Mouse (Mus musculus): ENCODE measurements around the gene Cdc42bpa.
"Not testable (repeated sequence)": the region's sequence is repeated elsewhere in the genome, so short reads cannot be mapped to it uniquely, and the experiment has no call there.

Gene Cdc42bpa

DNA sequence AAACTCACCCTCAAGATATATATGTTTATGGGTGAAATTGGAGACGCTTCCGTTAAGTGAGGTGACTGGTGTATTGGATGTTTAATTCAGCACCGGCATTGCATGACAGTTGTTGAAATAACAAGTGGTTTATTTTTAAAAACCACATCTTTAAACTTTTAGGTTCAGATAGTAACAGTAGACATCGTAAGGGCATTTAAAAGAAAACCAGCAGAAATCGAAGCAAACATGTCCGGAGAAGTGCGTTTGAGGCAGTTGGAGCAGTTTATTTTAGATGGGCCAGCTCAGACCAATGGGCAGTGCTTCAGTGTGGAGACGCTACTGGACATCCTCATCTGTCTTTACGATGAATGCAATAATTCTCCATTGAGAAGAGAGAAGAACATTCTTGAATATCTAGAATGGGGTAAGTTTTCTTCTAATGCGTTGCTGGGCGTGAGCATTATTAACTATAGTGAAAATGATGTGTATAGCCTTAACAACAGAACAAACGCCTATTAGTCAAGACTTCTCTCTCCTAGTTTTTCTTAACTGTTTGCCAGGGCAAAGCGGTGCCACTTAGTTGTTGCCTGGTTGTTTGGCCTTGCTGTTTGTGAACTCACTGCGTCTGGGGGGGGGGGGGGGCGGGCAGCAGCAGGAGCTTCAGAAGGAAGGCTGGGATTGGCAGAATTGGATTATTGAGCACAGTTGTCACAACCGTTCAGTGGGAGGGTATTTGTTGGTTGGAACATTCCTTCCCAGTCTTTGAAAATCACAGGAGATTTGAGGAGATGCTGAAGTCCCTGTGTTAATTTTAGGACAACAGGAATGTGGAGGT, 818 bp downstream of the Cdc42bpa start:
- DNase-seq (ENCODE audit: low spot score in 2 of 2): no peak

DNA sequence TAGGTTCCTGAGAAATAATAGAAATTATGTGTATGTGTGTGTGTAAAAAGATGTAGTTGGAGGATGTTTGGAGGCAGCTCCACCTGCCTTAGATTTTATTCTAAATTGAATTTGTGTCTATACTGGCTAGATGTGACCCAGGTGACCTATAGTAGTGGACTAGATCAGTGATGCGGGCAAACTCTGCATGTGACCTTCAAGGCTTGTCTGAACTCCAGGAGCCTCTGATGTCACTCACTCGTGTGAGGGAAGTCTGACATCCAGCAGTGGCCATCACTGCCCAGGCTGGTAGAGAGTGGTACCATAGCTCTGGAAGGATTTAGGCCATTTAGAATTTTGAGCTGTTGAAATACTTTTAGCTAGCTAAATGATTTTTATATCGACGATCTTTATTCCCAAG, 1.5 kb downstream of the Cdc42bpa start:
- DNase-seq (ENCODE audit: low spot score in 2 of 2): no peak

DNA sequence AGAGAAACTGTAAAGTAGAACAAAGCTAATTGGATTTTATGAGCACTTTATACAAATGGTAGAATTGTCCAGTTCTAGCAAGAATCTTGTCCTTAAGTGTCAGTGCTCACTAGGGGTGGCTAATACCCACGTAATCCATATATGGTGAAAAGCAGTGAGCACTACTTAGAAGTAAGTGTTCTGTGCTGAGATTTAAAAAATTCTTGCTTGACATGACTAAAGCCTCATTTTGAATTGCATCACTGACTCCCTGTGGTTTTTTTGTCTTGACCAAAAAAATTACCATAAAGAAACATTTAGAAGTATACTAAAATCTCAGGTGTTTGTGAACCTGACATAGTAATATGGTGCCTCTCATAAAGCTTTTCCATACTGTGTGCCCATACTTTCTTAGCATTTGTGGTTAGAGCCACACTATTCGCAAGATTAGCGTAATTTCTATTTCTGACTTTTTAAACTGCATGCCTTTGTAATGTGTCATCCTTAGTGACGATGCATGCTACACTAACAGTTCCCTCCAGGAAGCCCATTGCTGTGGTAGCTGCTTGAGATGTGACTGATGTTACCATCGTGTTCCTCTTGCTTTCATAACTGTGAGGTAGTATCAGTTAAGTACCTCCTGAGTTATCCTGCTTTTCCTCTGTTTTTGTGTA, 9.6 kb downstream of the Cdc42bpa start:
- no peak for DNase-seq (ENCODE audit: low spot score in 2 of 2)

DNA sequence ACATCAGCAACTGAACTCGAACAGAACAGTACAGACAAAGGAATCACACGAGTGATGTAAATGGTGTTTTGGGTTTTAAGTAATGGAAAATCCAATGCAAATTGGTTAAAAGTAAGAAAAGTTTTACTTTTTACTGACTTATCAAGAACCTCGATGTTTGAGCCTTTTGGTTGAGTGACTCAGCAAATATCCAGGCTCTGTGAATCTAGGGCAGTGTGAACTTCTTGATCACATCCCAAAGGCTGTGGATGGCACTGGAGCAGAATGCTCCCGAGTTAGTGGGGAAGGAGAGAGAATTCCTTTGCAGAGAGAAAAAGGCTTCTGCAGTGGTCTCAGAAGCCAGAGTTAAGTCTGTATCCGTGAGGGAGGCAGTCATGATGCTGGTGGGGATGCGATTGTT, 14.7 kb downstream of the Cdc42bpa start:
- no peak for DNase-seq (ENCODE audit: low spot score in 2 of 2)

DNA sequence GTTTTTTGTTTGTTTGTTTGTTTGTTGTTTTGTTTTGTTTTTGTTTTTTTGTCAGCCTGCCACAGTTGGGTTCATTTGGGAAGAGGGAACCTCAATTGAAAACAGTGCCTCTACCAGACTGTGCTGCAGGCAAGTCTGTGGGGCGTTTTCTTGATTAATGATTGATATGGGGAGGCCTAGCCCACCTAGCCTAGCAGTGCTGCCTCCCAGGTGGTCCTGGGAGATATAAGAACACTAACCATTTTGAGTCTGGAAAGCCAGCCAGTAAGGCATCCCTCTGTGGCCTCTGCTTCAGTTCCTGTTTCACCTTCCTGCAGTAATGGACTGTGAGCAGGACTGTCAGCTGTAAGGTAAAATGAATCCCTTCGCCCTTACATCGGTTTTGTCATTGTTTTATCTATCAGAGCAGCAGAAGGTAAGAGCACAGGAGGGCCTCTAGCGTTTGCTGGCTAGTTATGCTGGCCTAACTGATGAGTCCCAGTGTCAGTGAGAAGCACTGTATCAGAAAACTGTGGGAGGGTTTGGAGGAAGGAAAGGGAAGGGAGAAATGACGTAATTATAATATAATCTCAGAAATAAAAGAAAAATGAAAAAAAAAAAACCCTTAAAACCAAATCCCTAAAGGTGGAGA, 15.5 kb downstream of the Cdc42bpa start:
- no peak for DNase-seq (ENCODE audit: low spot score in 2 of 2)

DNA sequence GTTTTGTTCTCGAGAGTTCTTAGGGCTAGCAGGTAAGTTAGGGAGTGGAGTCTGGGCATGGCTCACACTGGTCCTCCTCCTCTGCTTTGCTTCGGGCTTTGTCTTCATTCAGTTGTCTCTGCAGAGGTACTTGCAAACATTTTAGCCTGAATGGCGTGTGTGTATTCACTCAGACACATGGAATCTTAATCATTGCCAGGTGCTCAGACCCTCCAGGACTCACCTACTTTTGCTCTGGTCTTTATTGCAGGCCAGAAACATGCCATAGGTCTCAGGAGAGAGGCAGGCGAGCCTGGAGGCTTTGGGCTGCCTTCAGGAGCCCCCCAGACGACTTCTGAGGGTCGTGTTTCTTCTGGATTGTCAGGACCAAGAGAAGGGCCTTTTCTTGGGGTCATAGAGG, 17.2 kb downstream of the Cdc42bpa start:
- DNase-seq (ENCODE audit: low spot score in 2 of 2): no peak

DNA sequence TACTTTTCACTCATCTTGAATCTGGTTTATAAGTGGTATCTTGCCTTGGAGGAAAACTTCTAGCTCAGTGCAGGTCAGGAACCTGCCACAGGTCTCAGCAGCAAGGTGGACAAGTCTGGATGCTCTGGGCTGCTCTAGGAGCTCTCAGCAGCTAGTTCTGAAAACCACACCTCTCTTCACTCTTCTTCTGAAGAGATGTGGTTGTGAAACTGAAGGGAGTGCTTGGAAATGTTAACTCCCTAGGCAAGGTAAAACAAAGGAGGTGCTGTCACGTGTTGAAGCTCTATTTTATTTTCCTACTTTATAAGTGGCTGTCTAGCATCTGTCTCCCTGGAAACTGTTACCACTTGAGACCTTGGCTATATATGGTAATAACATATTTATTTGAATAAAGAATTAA, 18.5 kb downstream of the Cdc42bpa start:
- no peak for DNase-seq (ENCODE audit: low spot score in 2 of 2)

DNA sequence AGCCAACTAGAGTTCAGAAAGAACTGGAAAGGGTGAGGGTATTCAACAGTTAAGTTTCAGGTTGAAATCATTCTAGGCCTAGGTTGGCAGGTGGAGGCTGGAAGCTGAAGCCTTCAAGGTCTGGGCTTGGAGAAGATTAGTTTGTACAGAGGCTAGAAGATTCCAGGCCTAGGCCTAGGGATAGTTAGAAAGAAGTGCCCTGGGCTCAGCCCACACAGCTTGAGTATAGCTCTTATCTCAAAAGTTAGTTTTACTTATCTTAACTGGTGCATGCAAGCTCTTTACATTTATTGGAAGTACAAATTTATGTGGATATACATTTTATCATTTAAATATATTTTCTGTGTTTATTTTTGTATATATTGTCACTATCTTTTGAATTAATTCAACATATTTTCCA, 21.4 kb downstream of the Cdc42bpa start:
- no peak for DNase-seq (ENCODE audit: low spot score in 2 of 2)

DNA sequence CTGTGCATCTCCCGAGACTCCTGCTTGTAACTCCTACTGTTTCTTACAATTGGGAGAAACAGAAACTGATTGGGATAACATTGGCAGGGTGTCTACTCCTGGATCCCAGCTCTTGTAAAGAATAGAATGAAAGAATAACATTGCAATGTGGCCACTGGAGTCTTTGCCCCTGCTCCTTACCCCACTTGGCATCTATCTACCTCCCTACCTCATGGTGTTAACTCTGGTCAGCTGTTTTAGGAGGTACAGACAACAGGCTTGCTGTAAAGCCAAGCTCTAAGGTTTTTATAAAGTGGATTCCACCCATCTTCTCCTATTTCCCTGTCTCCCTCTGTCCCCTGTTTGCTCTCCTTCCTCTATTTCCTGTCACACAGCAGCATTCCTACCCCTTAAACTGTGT, 21.9 kb downstream of the Cdc42bpa start:
- no peak for DNase-seq (ENCODE audit: low spot score in 2 of 2)

DNA sequence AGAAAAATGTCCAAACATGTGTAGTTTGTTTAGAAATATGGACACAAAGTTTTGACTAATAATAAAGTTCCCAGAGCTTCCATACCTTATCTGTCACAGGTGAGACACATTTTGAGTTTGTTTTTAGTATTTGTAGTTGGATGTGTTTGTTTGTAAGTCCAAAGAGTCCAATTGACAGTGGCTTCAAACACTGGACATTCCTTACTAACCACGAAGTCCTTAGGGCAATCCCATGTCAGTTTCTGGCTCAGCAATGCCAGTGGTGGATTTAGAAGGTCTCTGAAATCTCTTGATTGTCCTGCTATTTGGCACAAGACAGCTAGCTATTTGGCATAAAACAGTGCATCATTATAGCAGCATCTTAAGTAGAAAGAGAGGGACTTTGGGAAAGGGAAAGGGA, 22.7 kb downstream of the Cdc42bpa start:
- no peak for DNase-seq (ENCODE audit: low spot score in 2 of 2)

DNA sequence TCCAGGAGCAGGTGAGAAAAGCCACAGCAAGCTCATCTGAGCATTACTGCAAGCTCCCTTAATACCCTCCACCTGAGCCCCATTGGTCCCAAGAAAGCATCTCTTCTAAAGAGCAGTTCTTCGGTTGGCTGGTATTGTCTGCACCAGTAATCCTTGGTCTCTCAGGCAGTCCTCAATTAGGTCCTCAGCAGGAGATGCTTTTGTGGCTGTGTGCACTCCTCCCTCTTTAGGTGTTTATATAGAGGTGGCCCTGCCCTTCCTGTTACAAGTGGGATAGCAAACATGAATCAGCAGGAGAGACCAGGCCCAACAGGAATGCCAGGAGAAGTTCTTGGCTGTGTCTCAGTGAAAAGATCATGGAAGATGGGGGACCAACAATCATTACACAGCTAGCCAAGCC, 23.9 kb downstream of the Cdc42bpa start:
- no peak for DNase-seq (ENCODE audit: low spot score in 2 of 2)

DNA sequence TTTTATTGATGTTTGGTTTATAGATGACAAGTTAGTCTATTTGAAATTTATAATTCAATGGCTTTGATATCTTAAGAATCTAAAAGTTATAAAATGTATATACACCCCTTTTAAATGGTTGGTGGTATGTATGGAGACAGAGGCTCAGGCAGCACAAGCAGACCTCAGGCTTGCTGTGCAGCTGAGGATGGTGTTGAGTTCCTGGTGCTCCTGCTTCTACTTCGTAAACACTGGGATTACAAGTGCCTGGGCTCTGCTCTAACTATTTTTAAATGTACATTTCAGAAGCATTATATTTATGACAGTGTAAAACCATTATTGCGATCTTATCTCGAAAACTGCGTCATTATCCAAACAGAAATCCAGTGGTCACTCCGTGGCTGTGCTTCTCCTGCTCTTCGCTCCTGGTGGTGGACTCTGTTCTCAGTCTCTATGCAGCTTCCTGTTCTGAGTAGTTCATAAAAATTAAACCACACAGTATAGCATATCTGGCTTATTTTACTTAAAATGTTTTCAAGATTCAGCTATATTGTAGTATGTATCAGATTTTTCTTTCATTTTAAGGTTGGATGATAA, 31.5 kb downstream of the Cdc42bpa start:
- DNase-seq (ENCODE audit: low spot score in 2 of 2): no peak

DNA sequence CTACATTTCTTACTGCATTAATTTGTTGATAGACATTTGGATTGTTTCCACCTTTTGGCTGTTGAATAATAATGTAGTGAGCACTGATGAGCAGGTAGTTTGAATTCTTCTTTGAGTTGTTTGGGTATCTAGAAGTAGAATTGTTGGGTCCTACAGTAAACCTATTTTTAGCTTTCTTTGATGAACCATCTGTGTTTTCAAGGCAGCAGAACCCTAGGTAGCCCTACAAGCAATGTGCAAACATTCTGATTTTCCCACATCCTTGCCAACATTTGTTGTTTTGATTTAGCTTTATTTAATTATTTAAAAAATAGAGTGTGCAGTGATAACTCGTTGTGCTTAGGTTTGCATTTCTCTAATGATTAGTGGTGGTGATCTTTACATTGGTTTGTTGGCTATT, 32.0 kb downstream of the Cdc42bpa start:
- no peak for DNase-seq (ENCODE audit: low spot score in 2 of 2)

DNA sequence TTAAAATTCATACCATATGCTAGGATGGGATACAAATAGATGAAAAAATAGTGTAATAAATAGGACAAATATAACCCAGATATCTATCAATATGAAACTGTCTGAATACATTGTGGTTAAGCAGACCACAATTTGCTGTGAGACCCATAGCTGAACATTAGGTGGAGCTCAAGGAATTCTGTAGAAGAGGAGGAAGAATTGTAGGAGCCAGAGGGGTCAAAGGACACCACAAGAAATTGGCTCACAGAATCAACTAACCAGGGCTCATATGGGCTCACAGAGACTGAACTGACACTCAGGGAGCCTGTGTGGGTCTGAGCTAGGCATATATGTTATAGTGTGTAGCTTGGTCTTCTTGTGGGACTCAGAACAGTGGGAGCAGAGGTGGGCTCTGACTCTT, 47.8 kb downstream of the Cdc42bpa start:
- no peak for DNase-seq (ENCODE audit: low spot score in 2 of 2)

DNA sequence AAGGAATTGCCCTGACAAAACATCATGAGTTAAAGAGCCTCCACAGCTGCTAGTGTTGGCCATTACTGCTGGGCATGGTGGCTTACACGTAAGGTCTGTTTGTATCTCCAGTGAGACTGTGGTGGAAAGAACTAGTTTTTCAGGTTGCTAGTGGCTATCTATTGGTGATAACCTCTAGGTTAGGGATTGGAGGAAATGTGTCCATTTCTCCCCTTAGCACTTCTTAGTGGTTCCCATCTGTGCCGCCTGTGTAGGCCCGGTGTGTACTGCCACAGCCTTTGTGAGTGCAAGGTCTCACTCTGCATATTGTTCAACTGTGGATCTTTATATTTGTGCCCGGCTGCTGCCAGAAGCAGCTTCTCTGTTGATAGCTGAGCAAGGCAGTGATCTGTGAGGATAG, 53.2 kb downstream of the Cdc42bpa start:
- DNase-seq (ENCODE audit: low spot score in 2 of 2): no peak

DNA sequence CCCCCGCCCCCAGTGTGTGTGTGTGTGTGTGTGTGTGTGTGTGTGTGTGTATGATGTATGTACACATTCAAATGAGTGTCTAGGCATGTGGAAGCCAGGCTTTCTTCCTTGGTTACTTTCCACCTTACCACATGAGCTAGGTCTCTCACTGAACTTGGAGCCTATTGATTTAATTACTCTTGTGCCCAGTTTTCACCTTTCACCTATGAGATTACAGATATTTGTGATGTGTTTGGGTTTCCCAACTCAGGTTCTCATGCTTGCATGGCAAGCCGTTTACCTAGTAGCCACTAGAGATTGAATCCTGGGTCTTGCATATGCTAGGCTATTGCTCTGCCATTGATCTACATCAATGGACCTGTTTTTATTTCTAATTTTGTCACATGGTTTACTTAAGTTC, 57.9 kb downstream of the Cdc42bpa start:
- no peak for DNase-seq (ENCODE audit: low spot score in 2 of 2)

DNA sequence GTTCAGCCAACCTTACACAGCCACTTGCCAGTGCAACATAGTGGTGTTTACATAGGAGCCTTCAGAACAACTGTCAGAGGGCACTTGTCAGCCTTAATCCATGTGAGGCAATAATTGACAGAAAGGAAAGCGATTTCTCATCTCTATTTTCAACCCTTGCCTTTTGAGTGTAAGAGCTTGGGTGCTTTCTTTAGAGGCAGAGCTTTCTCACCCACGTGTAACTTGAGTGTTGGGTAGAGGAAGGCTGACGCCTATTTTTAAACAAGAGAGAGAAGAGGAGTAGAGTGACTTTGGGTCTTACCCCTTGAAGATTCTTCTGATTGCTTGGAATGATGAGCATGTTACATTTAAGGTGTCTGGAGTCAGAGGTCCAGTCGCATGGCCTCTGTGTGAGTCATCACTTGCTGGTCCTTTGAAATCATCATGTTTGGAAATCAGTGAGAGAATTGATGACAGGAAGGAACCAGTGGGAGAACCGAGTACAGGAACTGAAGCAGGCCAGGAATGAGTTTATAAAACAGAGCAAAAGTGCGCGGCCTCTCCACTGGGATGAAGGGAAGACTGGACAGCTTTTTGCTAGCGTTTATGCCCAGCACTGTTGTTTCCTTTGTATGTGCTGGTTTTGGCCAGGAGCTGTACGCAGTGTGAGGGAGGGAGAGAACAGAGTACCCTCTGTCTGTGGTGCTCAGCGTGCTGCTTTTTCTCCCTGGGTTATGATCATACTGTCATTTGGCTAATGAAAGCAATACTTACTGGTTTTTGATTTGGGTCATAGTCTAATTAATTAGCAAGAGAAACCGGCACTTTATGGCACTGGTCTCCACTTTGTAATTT, 61.4 kb downstream of the Cdc42bpa start:
- no peak for DNase-seq (ENCODE audit: low spot score in 2 of 2)

DNA sequence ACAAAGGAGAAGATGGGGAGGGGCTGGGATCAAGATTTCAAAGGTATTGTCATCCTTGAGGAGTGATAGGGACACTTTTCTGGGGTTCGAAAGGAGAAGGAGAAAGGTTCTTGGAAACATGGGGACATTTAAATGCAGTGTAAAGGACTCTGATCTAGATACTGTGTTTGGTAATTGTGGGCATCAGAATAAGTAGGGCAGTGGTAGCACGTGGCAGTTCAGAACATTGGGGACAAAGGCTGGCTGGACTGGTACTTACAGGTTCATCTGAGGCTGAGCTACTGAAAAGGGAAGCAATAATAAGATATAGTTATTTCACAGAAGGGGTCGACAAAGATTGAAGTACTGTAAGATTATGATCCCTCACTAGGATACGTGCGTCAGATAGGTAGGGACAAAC, 63.2 kb downstream of the Cdc42bpa start:
- DNase-seq (ENCODE audit: low spot score in 2 of 2): no peak

DNA sequence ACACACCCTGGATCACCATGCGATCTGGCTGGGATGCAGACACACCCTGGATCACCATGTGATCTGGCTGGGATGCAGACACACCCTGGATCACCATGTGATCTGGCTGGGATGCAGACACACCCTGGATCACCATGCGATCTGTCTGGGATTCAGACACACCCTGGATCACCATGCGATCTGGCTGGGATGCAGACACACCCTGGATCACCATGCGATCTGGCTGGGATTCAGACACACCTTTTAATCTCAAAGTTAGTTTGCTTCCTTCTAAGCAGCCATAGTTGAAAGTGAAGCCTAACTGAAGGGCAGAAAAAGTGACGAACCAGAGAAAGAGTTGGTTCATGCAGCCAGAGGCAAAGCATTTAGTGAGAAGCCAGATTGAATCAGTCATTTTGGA, 69.6 kb downstream of the Cdc42bpa start:
- not testable (repeated sequence) for DNase-seq (ENCODE audit: low spot score in 2 of 2)

DNA sequence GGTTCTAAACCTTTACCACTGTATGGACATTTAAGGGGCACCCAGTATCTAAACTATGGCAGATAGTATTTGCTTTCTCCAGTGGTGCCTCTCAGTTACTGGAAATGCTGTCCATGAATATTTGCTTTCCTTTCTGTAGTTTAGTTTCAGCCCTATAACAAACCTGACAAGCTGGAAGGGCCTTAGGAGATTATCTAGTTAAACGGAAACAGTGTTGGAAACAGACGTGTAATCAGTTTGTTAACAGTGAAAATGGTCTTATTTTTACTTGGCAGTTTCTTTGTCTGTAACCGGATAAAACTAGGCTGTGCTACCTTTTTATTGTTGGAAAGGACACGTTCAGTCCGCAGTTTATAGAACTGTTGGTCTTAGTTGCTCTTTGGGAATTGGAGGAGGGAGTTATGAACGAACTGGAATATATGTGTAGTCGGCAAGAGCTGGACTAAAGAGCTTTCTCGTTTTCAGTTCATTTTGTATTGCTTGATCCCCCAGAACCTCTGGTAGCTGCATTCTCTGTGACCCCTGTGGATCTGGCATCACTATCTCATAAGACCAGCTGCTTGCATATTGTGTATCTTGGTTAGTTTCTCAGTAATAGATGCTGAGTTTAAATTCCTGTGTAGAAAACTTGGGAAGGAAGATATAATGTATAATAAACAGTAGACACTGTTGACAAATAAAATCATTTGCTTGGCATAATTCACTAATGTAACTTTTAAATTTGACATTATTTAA, 70.5 kb downstream of the Cdc42bpa start:
- no peak for DNase-seq (ENCODE audit: low spot score in 2 of 2)

Data from urinary bladder, postnatal 4 days (tissue).